In the genomic region with DNA sequence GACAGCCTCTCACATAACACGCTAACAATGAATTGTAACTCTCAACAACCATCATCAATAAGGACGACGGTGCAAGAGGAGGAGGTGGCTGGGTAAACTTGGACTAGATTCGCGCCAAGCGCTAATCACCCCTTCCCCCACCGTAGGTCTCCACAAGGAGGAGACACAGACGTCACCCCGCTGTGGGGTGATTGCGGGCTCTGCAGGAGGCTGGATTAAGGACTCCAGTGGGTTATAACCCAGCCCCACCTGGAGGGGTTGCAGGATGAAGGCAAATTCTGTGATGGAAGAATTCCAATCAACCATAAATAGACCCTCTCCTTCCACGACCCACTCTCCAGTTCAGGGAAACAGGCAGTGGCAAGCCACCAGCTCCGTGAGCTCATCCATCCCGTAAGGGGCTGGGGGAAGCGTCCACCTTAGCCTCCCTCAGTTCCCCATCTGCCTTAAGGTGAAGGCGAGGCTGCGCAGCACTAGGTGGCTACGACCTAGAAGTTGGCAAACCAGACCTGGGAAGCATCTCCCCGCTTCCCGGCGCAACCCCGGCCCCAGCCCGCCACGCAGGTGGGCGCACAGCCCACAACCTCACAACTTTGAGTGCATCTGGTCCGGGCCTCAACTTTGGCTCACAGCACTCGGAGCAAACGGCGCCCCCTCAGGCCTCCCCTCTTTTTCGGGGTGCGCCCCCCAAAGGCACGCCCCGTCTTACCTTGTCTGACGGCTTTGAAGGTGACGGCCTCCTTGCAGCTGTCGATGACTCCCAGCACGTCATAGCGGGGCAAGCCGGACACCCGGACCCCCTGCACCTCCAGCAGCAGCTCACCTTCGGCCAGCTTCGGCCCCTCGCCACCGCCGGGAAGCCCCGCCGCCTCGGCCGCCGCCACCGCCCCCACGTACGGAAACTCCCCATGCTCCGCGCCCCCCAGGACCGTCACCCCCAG, we compare ENCODE assay signal across 9 mouse cellular contexts. TPM values are rescaled to one million over a fixed set of nuclear protein-coding genes. Genes with fewer than 3 reads are reported as not detected.
A peak's percentile ranks its signal among the peaks of the same experiment; 100 is the strongest.
DNase-seq lines count a peak whose midpoint lies in the region; ATAC-seq and TF ChIP-seq lines count a peak whose summit lies in the region.
"Had no signal": no experiment of that assay in that cellular context is flagged by ENCODE, and none has a peak within 500 bp of the region (broad histone marks: within the 10 kb centered on the region; RNA-seq: fewer than 3 reads in every experiment).

No protein-coding gene starts in this region.

- peak overlapping the region; percentile 84 for H3K9ac ChIP-seq in embryonic facial prominence, embryonic 12.5 days
- H3K9ac ChIP-seq in limb, embryonic 12.5 days (replicated peaks), result peak overlapping the region; percentile 87
- peak overlapping the region; percentile 54 for H3K9ac ChIP-seq in midbrain, embryonic 15.5 days

- no peaks in the 10 kb centered on the region for H3K27me3 ChIP-seq in embryonic facial prominence, embryonic 12.5 days
- 0 out of 2 replicates have a peak, but pooled peaks cover 5% of the 10 kb centered on the region for H3K27me3 ChIP-seq in limb, embryonic 12.5 days
- H3K27me3 ChIP-seq in midbrain, embryonic 15.5 days (replicated peaks), result no peaks in the 10 kb centered on the region

- peak; percentile 22; the same call in 1 of the 2 replicates for TF ChIP-seq CTCF in gastrocnemius, adult 2 months (IDR thresholded peaks at IDR 0.05)

- peak overlapping the region; percentile 89 for H3K4me3 ChIP-seq in gastrocnemius, adult 2 months
- peak overlapping the region; percentile 89 for H3K4me3 ChIP-seq in embryonic facial prominence, embryonic 12.5 days
- H3K4me3 ChIP-seq in limb, embryonic 12.5 days (replicated peaks), result peak overlapping the region; percentile 82
- H3K4me3 ChIP-seq in midbrain, embryonic 15.5 days, result peak overlapping the region; percentile 82

- intact Hi-C loops in gastrocnemius, adult 2 months (cut with DNase I), result loop anchor here (10.0 kb wide), 1 partner anchor 98 kb away; no protein-coding TSS in a partner anchor
- intact Hi-C loops in gastrocnemius, postnatal 36 days (cut with DNase I), result no loop called here
- intact Hi-C loops in heart, postnatal 36 days (cut with DNase I), result loop anchor here (2.0 to 5.0 kb wide), 5 partner anchors 26 to 200 kb away; no protein-coding TSS in a partner anchor

- DNase-seq in gastrocnemius, adult 2 months, result peak; percentile 42
- no peak for DNase-seq in gastrocnemius, postnatal 36 days
- DNase-seq in adrenal gland, postnatal 10 days, result peak; percentile 52
- peak; percentile 42 to 45 for DNase-seq in heart, postnatal 36 days
- DNase-seq in urinary bladder, postnatal 25 days (ENCODE audit: low spot score), result peak; percentile 23

- peaks cover 18% of the 10 kb centered on the region for H3K4me1 ChIP-seq in embryonic facial prominence, embryonic 12.5 days
- H3K4me1 ChIP-seq in limb, embryonic 12.5 days (replicated peaks), result peaks cover 26% of the 10 kb centered on the region
- peaks cover 26% of the 10 kb centered on the region for H3K4me1 ChIP-seq in midbrain, embryonic 15.5 days

- ATAC-seq in embryonic facial prominence, embryonic 12.5 days (ENCODE audit: insufficient number of reproducible peaks, insufficient read depth, low FRiP score, low TSS enrichment), result no peak
- 0 out of 2 replicates have a peak, but pooled peaks have one; percentile 15 for ATAC-seq in limb, embryonic 12.5 days (ENCODE audit: insufficient number of reproducible peaks, insufficient read depth, low FRiP score, low TSS enrichment, low read depth)
- peak; percentile 32 for ATAC-seq in midbrain, embryonic 15.5 days (replicated peaks)

- under 1% methylated on average over 54 of the region's 55 CpGs for WGBS in embryonic facial prominence, embryonic 12.5 days
- under 1% methylated on average over 49 of the region's 55 CpGs for WGBS in limb, embryonic 12.5 days
- under 1% methylated on average over 55 of the region's 55 CpGs for WGBS in midbrain, embryonic 15.5 days

- H3K27ac ChIP-seq in gastrocnemius, adult 2 months, result peak overlapping the region; percentile 92
- peak overlapping the region; percentile 96 for H3K27ac ChIP-seq in embryonic facial prominence, embryonic 12.5 days
- H3K27ac ChIP-seq in limb, embryonic 12.5 days, result peak overlapping the region; percentile 99
- H3K27ac ChIP-seq in midbrain, embryonic 15.5 days, result peak overlapping the region; percentile 90
- H3K27ac ChIP-seq: macrophage had no signal

- H3K9me3 ChIP-seq in embryonic facial prominence, embryonic 12.5 days, result peaks cover 2% of the 10 kb centered on the region; the same call in 1 of the 2 replicates
- H3K9me3 ChIP-seq in limb, embryonic 12.5 days, result peaks cover 3% of the 10 kb centered on the region; the same call in 1 of the 2 replicates
- H3K9me3 ChIP-seq in midbrain, embryonic 15.5 days, result no peaks in the 10 kb centered on the region

- H3K4me2 ChIP-seq in embryonic facial prominence, embryonic 12.5 days (replicated peaks), result peak overlapping the region; percentile 88
- H3K4me2 ChIP-seq in limb, embryonic 12.5 days, result peak overlapping the region; percentile 86
- peak overlapping the region; percentile 97 for H3K4me2 ChIP-seq in midbrain, embryonic 15.5 days

- no peaks in the 10 kb centered on the region for H3K36me3 ChIP-seq in embryonic facial prominence, embryonic 12.5 days
- H3K36me3 ChIP-seq in limb, embryonic 12.5 days, result no peaks in the 10 kb centered on the region
- no peaks in the 10 kb centered on the region for H3K36me3 ChIP-seq in midbrain, embryonic 15.5 days (replicated peaks)

RNA-seq across cellular contexts. Expression of gene Magi1, which starts 1.1 kb away (rescaled TPM):
- 1 to 10 TPM; 4.2 to 4.5 TPM for total RNA-seq in gastrocnemius, adult 2 months (2021)
- 1 to 10 TPM; 3.2 to 3.9 TPM for total RNA-seq in gastrocnemius, postnatal 36 days (2021)
- total RNA-seq in adrenal gland, postnatal 10 days (2021), result 10 to 100 TPM; 19.1 to 22.4 TPM
- 19.7 and 19.9 TPM in 2 replicates for polyA plus RNA-seq in embryonic facial prominence, embryonic 12.5 days (2016; fragmentation: Nextera tagmentation; extraction: Ambion mirVana)
- 10 to 100 TPM; 14.3 to 16.6 TPM for total RNA-seq in heart, postnatal 36 days (2021)
- 17.1 and 18.5 TPM in 2 replicates for polyA plus RNA-seq in limb, embryonic 12.5 days (2016; fragmentation: Nextera tagmentation; extraction: Ambion mirVana)
- 35.0 and 38.2 TPM in 2 replicates for polyA plus RNA-seq in midbrain, embryonic 15.5 days (2015; fragmentation: Nextera tagmentation; extraction: Ambion mirVana)

Comparison
In these comparisons a context has a peak if more than half of its experiments do, and no peak if none do; other contexts are left out.
1. DNase-seq: peak in gastrocnemius, adult 2 months (single experiment), adrenal gland, postnatal 10 days (single experiment), heart, postnatal 36 days (2 of 2) and urinary bladder, postnatal 25 days (single experiment); none in gastrocnemius, postnatal 36 days (0 of 2).
2. Peak in every context shown above with its lines, with median percentiles within 50 percentile points of each other: H3K27ac ChIP-seq, H3K4me3 ChIP-seq, H3K4me2 ChIP-seq and H3K9ac ChIP-seq.